In the genomic region with DNA sequence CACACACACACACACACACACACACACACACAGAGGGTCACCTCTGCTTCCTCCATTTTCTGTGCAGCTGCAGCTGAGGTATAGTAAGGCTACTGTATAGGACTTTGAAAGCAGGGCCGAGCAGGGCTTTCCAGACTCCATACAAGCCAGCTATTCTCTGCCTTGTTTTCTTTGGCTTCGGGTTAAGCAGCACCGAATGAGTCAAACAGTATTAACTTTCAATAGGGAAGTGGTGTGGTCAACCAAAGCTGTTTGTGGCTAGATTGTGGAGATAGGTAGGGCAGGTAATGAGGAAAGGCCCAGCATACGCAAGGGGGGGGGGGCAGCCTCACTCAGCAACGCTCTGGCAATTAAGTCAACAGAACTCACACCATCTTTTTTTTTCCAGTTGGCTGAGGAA, we compare ENCODE assay signal across 11 mouse cellular contexts.
DNase-seq lines count a peak whose midpoint lies in the region; TF ChIP-seq lines count a peak whose summit lies in the region.
"Had no signal": no experiment of that assay in that cellular context is flagged by ENCODE, and none has a peak within 500 bp of the region (broad histone marks: within the 10 kb centered on the region; RNA-seq: fewer than 3 reads in every experiment).

No protein-coding gene starts in this region.

- no peak overlapping the region for H3K27ac ChIP-seq in kidney, adult 2 months (ENCODE audit: insufficient read depth, low read depth, low read length)
- H3K27ac ChIP-seq: neural tube, embryonic 13.5 days had no signal

- TF ChIP-seq CTCF in kidney, adult 2 months (conservative IDR thresholded peaks at IDR 0.05; ENCODE audit: insufficient read depth, insufficient read length, low read depth, low read length) = no peak

- H3K36me3 ChIP-seq in kidney, adult 2 months (ENCODE audit: control insufficient read depth, insufficient read depth, low read length) = no peaks in the 10 kb centered on the region
- H3K36me3 ChIP-seq: neural tube, embryonic 13.5 days had no signal

- no peak overlapping the region for H3K4me3 ChIP-seq in kidney, adult 2 months (ENCODE audit: insufficient read depth, low read depth, low read length)
- H3K4me3 ChIP-seq: neural tube, embryonic 13.5 days had no signal

- 20% methylated on average over 5 of the region's 5 CpGs for WGBS in kidney, adult 2 months

- no peak for TF ChIP-seq POLR2A in kidney, adult 2 months (IDR thresholded peaks at IDR 0.05; ENCODE audit: low read depth, low read length)

- H3K4me1 ChIP-seq in kidney, adult 2 months (ENCODE audit: control insufficient read depth, insufficient read depth, low read length) = no peaks in the 10 kb centered on the region
- H3K4me1 ChIP-seq: neural tube, embryonic 13.5 days had no signal

- H3K27me3 ChIP-seq in kidney, adult 2 months (replicated peaks; ENCODE audit: control insufficient read depth, insufficient read depth, low read length) = no peaks in the 10 kb centered on the region; the same call in 1 of the 2 replicates
- H3K27me3 ChIP-seq: neural tube, embryonic 13.5 days had no signal

- DNase-seq in kidney, adult 2 months = peak; percentile 12
- DNase-seq in kidney, postnatal 25 days = no peak
- DNase-seq in CD4-positive, CD25-positive, alpha-beta regulatory T cell, adult 2 months (ENCODE audit: low read depth, low spot score) = peak; percentile 36
- peak; percentile 68 for DNase-seq in gonadal fat pad, adult 2 months (ENCODE audit: low read depth)
- peak; percentile 35 to 54 for DNase-seq in natural killer cell, adult 2 months (ENCODE audit: low spot score in 2 of 2)
- DNase-seq in layer of hippocampus, adult 11-12 months (ENCODE audit: low spot score) = no peak
- no peak for DNase-seq in thymus, postnatal 25 days
- DNase-seq in frontal cortex, postnatal 10 days (ENCODE audit: low spot score in 2 of 2) = no peak
- DNase-seq: cerebellum, postnatal 36 days; heart, postnatal 10 days had no signal

Comparison
In these comparisons a context has a peak if more than half of its experiments do, and no peak if none do; other contexts are left out.
1. DNase-seq: peak in kidney, adult 2 months (single experiment), CD4-positive, CD25-positive, alpha-beta regulatory T cell, adult 2 months (single experiment), gonadal fat pad, adult 2 months (single experiment) and natural killer cell, adult 2 months (2 of 2); none in kidney, postnatal 25 days (0 of 2), layer of hippocampus, adult 11-12 months (single experiment), thymus, postnatal 25 days (single experiment) and frontal cortex, postnatal 10 days (0 of 2).